Mouse (Mus musculus) heart, adult 8-10 months (tissue): ENCODE results near the gene Robo1. TPM values are rescaled to one million over a fixed set of nuclear protein-coding genes. Genes with fewer than 3 reads are reported as not detected.

Experiments used
- DNase-seq: peaks from one replicate; pipeline ENCODE4 v3.0.0; 2022; ENCODE audit warnings: low spot score
- total RNA-seq, 4 experiments: library from RNA; stranded (reverse); gene quantifications; 2 replicates each; pipeline ENCODE4 v1.2.4; 2022

Gene Robo1
- total RNA-seq, 4 experiments from 2014 or later = 1.1 to 1.7 (median 1.2) TPM

GRCm38 (mm10) chr16:72998677-72999076, 690.6 kb downstream of the Robo1 start:
- no peak for DNase-seq

GRCm38 (mm10) chr16:73002685-73003084, 694.6 kb downstream of the Robo1 start:
- no peak for DNase-seq

- DNase-seq = no peak
Observed at GRCm38 (mm10) chr16:73004601-73005000, 696.5 kb downstream of the Robo1 start.

DNA sequence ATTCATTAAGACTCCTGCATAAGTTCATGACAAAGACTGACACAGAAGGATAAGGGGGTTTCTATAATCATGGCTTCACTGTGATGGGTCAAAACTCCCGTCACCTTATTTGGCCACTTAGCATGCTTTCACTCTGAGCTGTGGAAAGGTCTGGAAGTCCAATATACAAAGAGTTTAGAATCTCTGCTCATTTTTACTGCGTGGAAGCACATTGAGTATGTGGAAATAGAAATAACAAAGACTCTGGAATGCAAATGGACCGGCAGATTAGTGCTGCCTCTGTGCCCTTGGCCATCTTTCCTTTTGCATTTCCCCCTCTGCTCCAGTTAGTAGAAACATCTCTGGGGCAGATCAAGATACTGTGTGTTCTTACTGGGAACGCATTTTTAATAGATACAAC, 697.7 kb downstream of the Robo1 start:
- no peak for DNase-seq

DNA sequence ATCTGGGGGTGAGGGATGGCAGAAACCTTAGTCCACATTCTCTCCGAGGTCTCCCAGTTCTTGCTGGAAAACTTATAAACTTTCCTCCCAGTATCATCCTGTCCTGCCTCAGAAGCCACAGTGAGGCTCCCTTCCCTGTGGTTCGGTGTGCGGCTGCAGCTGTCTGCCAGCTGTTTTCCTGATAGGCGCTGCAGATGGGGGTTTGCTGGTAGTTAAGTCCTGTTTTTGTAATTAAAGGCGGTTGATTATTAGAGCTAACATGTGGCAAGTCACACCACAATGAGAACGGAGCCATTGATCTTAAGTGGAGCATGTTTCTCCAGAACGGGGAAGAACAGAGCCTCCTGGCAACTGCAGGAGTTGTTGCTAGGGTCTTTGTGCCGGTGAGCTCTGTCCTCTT, 699.3 kb downstream of the Robo1 start:
- DNase-seq = no peak

DNA sequence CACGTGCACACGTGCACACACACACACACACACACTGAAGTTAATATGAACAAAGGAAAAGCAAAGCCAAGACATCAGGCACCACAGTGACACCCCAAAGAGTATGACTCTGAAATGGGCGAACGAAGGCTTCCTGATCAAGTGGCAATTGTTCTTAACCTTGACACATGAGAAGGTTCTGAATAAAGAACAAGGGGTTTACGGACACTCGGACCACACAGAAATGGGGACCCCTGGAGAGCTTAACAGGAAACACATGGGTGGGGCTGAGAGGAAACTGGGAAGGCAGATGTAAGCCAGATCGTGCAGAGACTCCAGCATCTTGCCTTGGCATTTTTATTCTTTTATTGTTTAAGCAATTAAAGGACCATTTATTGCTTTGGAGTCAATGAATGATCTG, 703.2 kb downstream of the Robo1 start:
- DNase-seq = no peak

GRCm38 (mm10) chr16:73012926-73013325, 704.8 kb downstream of the Robo1 start:
- DNase-seq = no peak

- DNase-seq = no peak
Observed at GRCm38 (mm10) chr16:73014544-73014943, 706.4 kb downstream of the Robo1 start.

- no peak for DNase-seq
Observed at GRCm38 (mm10) chr16:73015976-73016375, 707.9 kb downstream of the Robo1 start.

GRCm38 (mm10) chr16:73016801-73017200, 708.7 kb downstream of the Robo1 start:
- no peak for DNase-seq

GRCm38 (mm10) chr16:73024326-73024725, 716.2 kb downstream of the Robo1 start:
- DNase-seq = no peak

DNA sequence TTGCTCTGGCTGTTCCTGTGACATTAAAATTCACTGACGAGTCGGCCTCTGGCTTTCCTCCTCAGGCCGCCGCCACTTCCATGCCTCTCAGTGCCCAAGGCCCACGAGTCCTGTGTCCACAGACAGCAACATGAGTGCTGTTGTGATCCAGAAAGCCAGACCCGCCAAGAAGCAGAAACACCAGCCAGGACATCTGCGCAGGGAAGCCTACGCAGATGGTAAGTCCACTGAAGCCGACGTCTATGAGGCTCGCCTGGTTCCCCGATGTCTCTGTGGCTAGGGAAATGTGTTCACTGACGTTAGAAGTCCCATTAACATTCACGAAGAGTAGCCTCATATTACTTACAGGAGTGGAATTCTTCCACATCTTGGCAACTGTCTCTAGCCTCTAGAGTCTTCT, 719.6 kb downstream of the Robo1 start:
- DNase-seq = no peak

GRCm38 (mm10) chr16:73030999-73031398, 722.9 kb downstream of the Robo1 start:
- DNase-seq = no peak

- DNase-seq = no peak
Observed at GRCm38 (mm10) chr16:73035210-73035985, 727.3 kb downstream of the Robo1 start.

DNA sequence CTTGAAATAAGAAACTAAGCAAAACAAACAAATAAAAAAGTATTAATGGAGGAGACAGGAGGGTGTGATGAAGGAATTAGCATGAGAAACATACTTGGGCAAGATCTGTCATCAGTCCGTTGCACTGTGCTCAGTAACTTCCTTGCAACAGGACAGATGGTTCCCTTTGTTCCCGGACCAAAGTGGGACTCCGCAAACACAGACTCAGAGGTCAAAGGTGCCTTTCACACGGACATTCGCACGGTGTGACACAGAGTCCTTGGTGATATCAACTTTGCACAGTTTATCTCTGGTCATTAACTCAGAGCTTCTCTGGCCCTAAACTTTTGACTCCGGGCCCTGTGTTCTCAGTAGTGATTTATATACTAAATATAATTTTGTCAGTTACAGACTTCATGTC, 730.4 kb downstream of the Robo1 start:
- no peak for DNase-seq

GRCm38 (mm10) chr16:73062461-73062860, 754.4 kb downstream of the Robo1 start:
- DNase-seq = no peak

GRCm38 (mm10) chr16:73067782-73068181, 759.7 kb downstream of the Robo1 start:
- no peak for DNase-seq

- DNase-seq = no peak
Observed at GRCm38 (mm10) chr16:73072047-73072446, 763.9 kb downstream of the Robo1 start.

- no peak for DNase-seq
Observed at GRCm38 (mm10) chr16:73072883-73073282, 764.8 kb downstream of the Robo1 start.

DNA sequence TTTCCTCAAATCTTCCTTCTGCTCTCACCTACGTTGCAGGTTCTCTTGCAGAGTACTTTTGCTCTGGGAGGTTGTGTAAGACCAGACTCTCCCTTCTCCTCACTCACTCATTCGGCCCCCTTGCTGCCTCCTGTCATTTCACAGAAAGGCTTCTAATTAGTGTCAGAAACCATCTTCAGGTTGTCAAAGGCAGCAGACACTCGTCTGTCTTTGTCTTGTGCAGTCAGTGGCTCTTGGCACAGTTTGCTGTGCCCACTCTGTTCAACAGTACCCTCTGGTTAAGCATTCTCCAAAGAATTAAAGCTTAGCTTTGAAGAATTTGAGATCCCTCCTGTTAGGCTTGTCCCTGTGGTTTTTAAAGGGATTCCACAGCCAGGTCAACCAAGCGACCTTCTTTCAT, 774.3 kb downstream of the Robo1 start:
- DNase-seq = no peak

DNA sequence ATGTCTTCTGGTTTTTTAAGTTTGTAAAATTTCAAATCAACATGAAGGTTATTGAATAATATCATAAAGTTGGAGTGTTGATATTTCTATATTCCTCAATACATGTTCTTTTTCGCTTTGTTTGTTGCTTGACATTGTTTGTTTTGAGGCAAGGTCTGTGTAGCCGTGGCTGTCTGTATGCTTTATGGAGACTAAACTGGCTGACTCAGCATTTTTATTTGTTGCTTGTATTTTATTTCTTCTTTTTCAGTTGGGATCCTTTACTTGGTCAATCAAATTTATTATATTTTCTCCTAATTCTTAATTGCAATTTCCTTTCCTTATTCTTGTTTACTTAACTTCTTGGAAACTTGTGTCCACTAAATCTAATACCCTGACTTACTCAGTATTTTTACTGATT, 775.0 kb downstream of the Robo1 start:
- no peak for DNase-seq
